Mouse (Mus musculus) midbrain, embryonic 16.5 days (tissue): ENCODE measurements around the gene Spint2. TPM values are rescaled to one million over a fixed set of nuclear protein-coding genes. Genes with fewer than 3 reads are reported as not detected.

Experiments used
- ATAC-seq: fragments of 200-750 bp; cut with Nextera tagmentation; 2 replicates; pipeline ENCODE4 v1.8.0; 2017; ENCODE audit warnings: moderate TSS enrichment
- H3K27ac ChIP-seq: fragments of 300-500 bp; sonication (generic); 2 replicates; pipeline ENCODE4 v1.5.1; 2014; ENCODE audit warnings: mild to moderate bottlenecking, low read length, mixed read lengths
- H3K27me3 ChIP-seq: fragments of 300-500 bp; sonication (generic); 2 replicates; pipeline ENCODE4 v1.6.1; 2014; ENCODE audit warnings: low read depth, low read length, mixed read lengths; ENCODE audit not compliant: control insufficient read depth, insufficient read depth
- H3K36me3 ChIP-seq: fragments of 300-500 bp; sonication (generic); 2 replicates; pipeline ENCODE4 v1.6.1; 2014; ENCODE audit warnings: mild to moderate bottlenecking, low read length, moderate library complexity, mixed read lengths; ENCODE audit not compliant: control insufficient read depth, insufficient read depth
- H3K4me1 ChIP-seq: fragments of 300-500 bp; sonication (generic); 2 replicates; pipeline ENCODE4 v1.6.1; 2014; ENCODE audit warnings: mild to moderate bottlenecking, low read length, mixed read lengths; ENCODE audit not compliant: control insufficient read depth, insufficient read depth
- H3K4me2 ChIP-seq: fragments of 300-500 bp; sonication (generic); 2 replicates; pipeline ENCODE4 v1.6.1; 2014; ENCODE audit warnings: mild to moderate bottlenecking, low read length, mixed read lengths
- H3K4me3 ChIP-seq: fragments of 300-500 bp; sonication (generic); 2 replicates; pipeline ENCODE4 v1.5.1; 2014; ENCODE audit warnings: low read depth, mild to moderate bottlenecking, low read length, moderate library complexity, mixed read lengths
- H3K9ac ChIP-seq: fragments of 300-500 bp; sonication (generic); 2 replicates; pipeline ENCODE4 v1.6.1; 2014; ENCODE audit warnings: low read depth, low read length, mixed read lengths
- H3K9me3 ChIP-seq: fragments of 300-500 bp; sonication (generic); replicated peaks from 2 replicates; pipeline ENCODE4 v1.6.1; 2014; ENCODE audit warnings: mild to moderate bottlenecking, low read length, mixed read lengths; ENCODE audit not compliant: control insufficient read depth, poor library complexity, severe bottlenecking
- WGBS: fragments of 180-500 bp; shearing (Covaris S2); extraction: QIAGEN DNeasy Blood & Tissue Kit; methylation state at CpG from one replicate; pipeline ENCODE4 v1.1.7; 2014; 5-methylcytosine and 5-hydroxymethylcytosine counted together
- polyA plus RNA-seq: library from polyadenylated mRNA; unstranded; fragments of >200 nt; fragmentation: Nextera tagmentation; extraction: Ambion mirVana; gene quantifications from 2 replicates; pipeline ENCODE4 v1.2.1, GENCODE M21; 2015

Gene Spint2
- polyA plus RNA-seq, 1 experiment from 2014 or later, result 89.7 TPM

- peak overlapping the region; percentile 32; the same call in 1 of the 2 replicates for H3K9ac ChIP-seq
- ATAC-seq, result peak; percentile 8; the same call in 1 of the 2 replicates
- H3K9me3 ChIP-seq, result no peaks in the 10 kb centered on the region
- 0 out of 2 replicates have a peak overlapping the region, but pooled peaks have one; percentile 6 for H3K4me3 ChIP-seq
- WGBS, result 37% methylated on average over 13 of the region's 13 CpGs
- H3K4me1 ChIP-seq, result peaks cover 86% of the 10 kb centered on the region
- H3K36me3 ChIP-seq, result peaks cover 9% of the 10 kb centered on the region; the same call in 1 of the 2 replicates
- H3K27ac ChIP-seq, result peak overlapping the region; percentile 96
- peak overlapping the region; percentile 49 for H3K4me2 ChIP-seq
- H3K27me3 ChIP-seq, result no peaks in the 10 kb centered on the region
These were observed 33.3 kb upstream of the Spint2 start for GRCm38 (mm10) chr7:29314844-29315628.

- peak overlapping the region; percentile 21 for H3K9ac ChIP-seq
These were observed 32.0 kb upstream of the Spint2 start for GRCm38 (mm10) chr7:29313572-29314261.

GRCm38 (mm10) chr7:29313051-29313450 lies 31.3 kb upstream of the Spint2 start:
- H3K27ac ChIP-seq, result peak overlapping the region; percentile 71
- peaks cover 9% of the 10 kb centered on the region; the same call in 1 of the 2 replicates for H3K36me3 ChIP-seq
- H3K9ac ChIP-seq, result peak overlapping the region; percentile 61
- H3K4me2 ChIP-seq, result peak overlapping the region; percentile 49
- ATAC-seq, result no peak
- H3K9me3 ChIP-seq, result no peaks in the 10 kb centered on the region
- peak overlapping the region; percentile 3; the same call in 1 of the 2 replicates for H3K4me3 ChIP-seq
- peaks cover 73% of the 10 kb centered on the region for H3K4me1 ChIP-seq
- H3K27me3 ChIP-seq, result no peaks in the 10 kb centered on the region
- 15% methylated on average over 9 of the region's 9 CpGs for WGBS

More at GRCm38 (mm10) chr7:29313572-29314261, 32.0 kb upstream of the Spint2 start:
- 0 out of 2 replicates have a peak overlapping the region, but pooled peaks have one; percentile 5 for H3K4me3 ChIP-seq
- no peak for ATAC-seq
- peak overlapping the region; percentile 49 for H3K4me2 ChIP-seq
- H3K4me1 ChIP-seq, result peaks cover 80% of the 10 kb centered on the region
- peak overlapping the region; percentile 96 for H3K27ac ChIP-seq
- 48% methylated on average over 9 of the region's 9 CpGs for WGBS
- no peaks in the 10 kb centered on the region for H3K9me3 ChIP-seq
- H3K27me3 ChIP-seq, result no peaks in the 10 kb centered on the region
- peaks cover 9% of the 10 kb centered on the region; the same call in 1 of the 2 replicates for H3K36me3 ChIP-seq

- H3K9me3 ChIP-seq, result no peaks in the 10 kb centered on the region
- ATAC-seq, result no peak
- H3K27me3 ChIP-seq, result no peaks in the 10 kb centered on the region
- H3K4me3 ChIP-seq, result peak overlapping the region; percentile 79
- H3K27ac ChIP-seq, result no peak overlapping the region
- peak overlapping the region; percentile 96 for H3K4me2 ChIP-seq
- H3K9ac ChIP-seq, result peak overlapping the region; percentile 85
- peaks cover 9% of the 10 kb centered on the region; the same call in 1 of the 2 replicates for H3K36me3 ChIP-seq
- H3K4me1 ChIP-seq, result peaks cover 66% of the 10 kb centered on the region
- WGBS, result 4% methylated on average over 5 of the region's 5 CpGs
These were observed 28.0 kb upstream of the Spint2 start for GRCm38 (mm10) chr7:29309749-29310148.

- peak overlapping the region; percentile 79 for H3K4me3 ChIP-seq
- peaks cover 61% of the 10 kb centered on the region for H3K4me1 ChIP-seq
- under 1% methylated on average over 36 of the region's 36 CpGs for WGBS
- no peaks in the 10 kb centered on the region for H3K9me3 ChIP-seq
- peaks cover 9% of the 10 kb centered on the region; the same call in 1 of the 2 replicates for H3K36me3 ChIP-seq
- peak overlapping the region; percentile 85 for H3K9ac ChIP-seq
- peak overlapping the region; percentile 96 for H3K4me2 ChIP-seq
- ATAC-seq, result no peak
- H3K27me3 ChIP-seq, result no peaks in the 10 kb centered on the region
- peak overlapping the region; percentile 81 for H3K27ac ChIP-seq
These were observed 27.6 kb upstream of the Spint2 start for GRCm38 (mm10) chr7:29309221-29309721.

- Histone ChIP-seq H3K36me3 (peaks cover 9% of the 10 kb centered on the region; the same call in 1 of the 2 replicates), H3K9ac (peak overlapping the region; percentile 85), H3K27ac (peak overlapping the region; percentile 81), H3K4me2 (peak overlapping the region; percentile 96), H3K27me3 (no peaks in the 10 kb centered on the region), H3K4me1 (peaks cover 44% of the 10 kb centered on the region), H3K4me3 (peak overlapping the region; percentile 79), H3K9me3 (no peaks in the 10 kb centered on the region)
- under 1% methylated on average over 42 of the region's 42 CpGs for WGBS
- ATAC-seq, result peak; percentile 63
These were observed 25.8 kb upstream of the Spint2 start for GRCm38 (mm10) chr7:29307350-29308104.

- Histone ChIP-seq H3K36me3 (peaks cover 8% of the 10 kb centered on the region; the same call in 1 of the 2 replicates), H3K9me3 (no peaks in the 10 kb centered on the region), H3K4me1 (peaks cover 42% of the 10 kb centered on the region), H3K4me2 (peak overlapping the region; percentile 96), H3K4me3 (peak overlapping the region; percentile 79), H3K27ac (peak overlapping the region; percentile 91), H3K27me3 (no peaks in the 10 kb centered on the region), H3K9ac (peak overlapping the region; percentile 85; the same call in 1 of the 2 replicates)
- WGBS, result 8% methylated on average over 7 of the region's 7 CpGs
- no peak for ATAC-seq
These were observed 24.9 kb upstream of the Spint2 start for GRCm38 (mm10) chr7:29306619-29307018.

- H3K4me2 ChIP-seq, result peak overlapping the region; percentile 96
- ATAC-seq, result no peak
- H3K4me1 ChIP-seq, result peaks cover 42% of the 10 kb centered on the region
- no peaks in the 10 kb centered on the region for H3K27me3 ChIP-seq
- peak overlapping the region; percentile 47 for H3K9ac ChIP-seq
- H3K27ac ChIP-seq, result peak overlapping the region; percentile 91
- H3K4me3 ChIP-seq, result peak overlapping the region; percentile 79
- H3K9me3 ChIP-seq, result no peaks in the 10 kb centered on the region
- 17% methylated on average over 7 of the region's 7 CpGs for WGBS
- H3K36me3 ChIP-seq, result peaks cover 4% of the 10 kb centered on the region; the same call in 1 of the 2 replicates
These were observed 24.4 kb upstream of the Spint2 start for GRCm38 (mm10) chr7:29306108-29306507.
